Mouse (Mus musculus): ENCODE results near the gene Fez1.

The Fez1 gene

DNA sequence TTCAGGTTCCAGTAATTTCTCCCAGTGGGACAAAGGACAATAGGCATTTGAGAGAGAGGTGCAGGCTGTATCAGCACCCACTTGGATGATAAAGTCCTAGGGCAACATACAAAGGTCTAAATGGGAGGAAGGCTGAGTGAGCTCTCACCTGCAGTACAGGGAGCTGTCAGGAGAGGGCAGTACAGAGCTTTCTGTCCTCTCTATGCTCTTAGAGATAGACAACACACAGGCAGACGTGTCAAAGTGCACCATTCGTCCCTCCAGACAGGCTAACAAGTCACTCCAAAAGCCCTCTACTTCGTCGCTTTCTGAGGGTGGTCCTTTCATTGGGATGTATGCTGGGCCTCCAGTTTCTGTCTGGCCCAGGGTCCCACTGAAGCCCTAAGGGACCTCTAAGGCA, 68.9 kb downstream of the Fez1 start:
- in situ Hi-C loops (cut with MboI, MseI), result no loop called here

GRCm38 (mm10) chr9:36893413-36893990, 71.8 kb downstream of the Fez1 start:
- in situ Hi-C loops (cut with MboI, MseI), result no loop called here

- in situ Hi-C loops (cut with MboI, MseI), result no loop called here
Observed at GRCm38 (mm10) chr9:36894242-36894641, 72.6 kb downstream of the Fez1 start.

DNA sequence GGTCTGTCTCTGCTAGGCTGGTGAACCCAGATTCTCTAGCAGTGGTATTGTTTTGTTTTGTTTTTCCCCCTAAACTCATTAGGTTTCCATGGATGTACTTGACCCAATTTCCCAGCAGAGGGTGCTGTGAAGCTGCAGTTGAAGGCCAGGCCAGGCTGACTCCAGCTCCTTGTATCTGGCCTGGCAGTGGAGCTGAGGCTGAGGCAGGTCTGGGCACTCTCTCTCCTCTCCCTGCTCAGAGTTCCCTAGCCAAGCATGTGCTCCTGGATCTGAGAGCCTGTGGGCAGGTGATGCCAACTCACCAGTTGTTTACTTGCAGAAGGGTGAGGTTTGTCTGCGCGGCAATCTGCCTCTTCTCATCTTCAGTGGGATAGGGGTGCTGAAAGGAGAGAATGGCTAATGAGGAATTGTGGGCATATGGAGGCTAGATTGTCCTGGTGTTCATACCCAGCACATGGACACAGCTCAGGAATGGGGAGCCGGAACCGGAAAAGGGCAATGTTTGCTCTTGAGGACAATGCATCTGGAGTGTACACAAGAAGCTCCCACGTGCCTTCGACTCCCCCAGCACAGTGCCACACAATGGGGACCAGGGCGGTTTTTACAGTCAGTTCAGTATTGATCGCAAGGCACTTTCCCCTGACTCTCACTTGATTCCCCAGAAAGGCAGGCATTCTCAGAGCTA, 73.5 kb downstream of the Fez1 start:
- in situ Hi-C loops (cut with MboI, MseI), result no loop called here

DNA sequence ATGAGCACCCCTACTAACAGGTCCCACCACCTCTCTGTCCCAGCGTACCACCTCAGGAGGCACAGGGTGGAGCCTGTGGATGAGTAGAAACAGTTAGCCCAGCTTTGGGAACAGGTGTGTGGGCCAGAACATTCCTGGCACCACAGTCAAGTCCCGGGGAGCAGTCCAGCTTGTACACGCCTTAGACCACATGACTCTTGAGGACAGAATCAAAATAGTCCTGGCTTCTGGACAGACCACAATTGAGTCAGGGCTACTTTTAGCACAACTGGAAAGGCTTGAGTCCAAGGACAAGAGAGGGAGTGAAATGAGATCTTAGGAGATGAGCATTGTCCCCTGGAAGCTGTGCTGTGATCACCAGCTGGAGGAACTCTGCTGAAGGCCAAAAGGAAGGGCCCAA, 76.9 kb downstream of the Fez1 start:
- in situ Hi-C loops (cut with MboI, MseI), result no loop called here

GRCm38 (mm10) chr9:36900464-36900863, 78.8 kb downstream of the Fez1 start:
- in situ Hi-C loops (cut with MboI, MseI), result no loop called here

DNA sequence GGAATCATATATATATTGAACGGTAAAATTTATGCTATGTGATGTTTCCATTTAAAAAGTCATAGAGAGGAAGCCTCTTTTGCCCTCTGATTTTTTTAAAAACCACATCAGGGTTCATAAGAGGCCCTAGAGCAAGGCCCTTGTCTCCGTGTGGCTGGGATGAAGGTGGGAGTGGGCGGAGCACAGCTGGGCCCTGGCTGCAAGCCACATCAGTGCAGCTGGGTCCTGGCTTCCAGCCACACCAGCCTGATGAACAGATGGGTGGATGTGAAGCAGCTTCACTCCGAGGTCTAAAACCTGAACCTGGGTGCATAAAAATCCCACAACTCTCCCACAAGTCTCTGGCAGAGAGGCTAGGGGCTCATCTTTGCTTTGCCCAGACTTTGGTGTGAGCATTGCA, 83.8 kb downstream of the Fez1 start:
- in situ Hi-C loops (cut with MboI, MseI), result no loop called here

GRCm38 (mm10) chr9:36916362-36916761, 94.7 kb downstream of the Fez1 start:
- in situ Hi-C loops (cut with MboI, MseI), result no loop called here

DNA sequence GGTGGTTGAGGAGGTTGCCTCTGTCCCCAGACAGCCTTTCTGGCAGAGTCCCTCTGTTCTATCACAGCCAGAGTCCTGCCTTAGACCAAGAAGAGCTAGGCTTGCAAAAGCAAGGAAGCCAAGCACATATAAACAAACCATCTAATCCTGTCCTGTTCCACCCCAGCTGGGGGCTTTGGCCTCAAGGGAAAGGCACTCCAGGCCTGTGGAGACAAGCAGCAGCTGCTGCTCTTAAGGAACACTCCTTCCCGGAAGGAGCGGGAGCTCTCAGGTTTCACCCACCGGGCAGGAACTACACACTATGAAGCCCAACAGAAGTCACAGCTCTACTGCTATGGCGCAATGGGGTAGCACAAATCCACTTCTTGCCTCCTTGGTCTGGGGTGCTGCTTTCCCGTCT, 95.3 kb downstream of the Fez1 start:
- in situ Hi-C loops (cut with MboI, MseI), result no loop called here

DNA sequence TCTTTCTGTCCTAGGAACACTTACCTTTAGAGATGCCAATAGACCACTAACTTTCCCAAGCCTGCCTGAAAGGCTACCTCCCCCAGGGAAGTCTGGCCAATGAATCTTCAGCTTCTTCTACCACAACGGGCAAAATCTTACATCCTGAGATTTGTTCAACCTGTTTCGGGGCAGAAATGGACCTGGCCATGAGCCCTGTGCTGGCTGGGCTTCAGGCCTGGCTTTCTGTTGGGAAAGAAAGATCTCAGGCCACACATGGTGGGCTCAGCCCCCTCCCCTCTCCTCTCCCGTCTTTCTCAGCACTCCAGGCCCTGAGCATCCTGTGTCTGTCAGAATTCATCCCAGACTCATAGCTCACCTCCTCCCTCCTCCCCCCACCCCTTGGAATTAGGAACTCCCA, 96.9 kb downstream of the Fez1 start:
- in situ Hi-C loops (cut with MboI, MseI), result no loop called here

DNA sequence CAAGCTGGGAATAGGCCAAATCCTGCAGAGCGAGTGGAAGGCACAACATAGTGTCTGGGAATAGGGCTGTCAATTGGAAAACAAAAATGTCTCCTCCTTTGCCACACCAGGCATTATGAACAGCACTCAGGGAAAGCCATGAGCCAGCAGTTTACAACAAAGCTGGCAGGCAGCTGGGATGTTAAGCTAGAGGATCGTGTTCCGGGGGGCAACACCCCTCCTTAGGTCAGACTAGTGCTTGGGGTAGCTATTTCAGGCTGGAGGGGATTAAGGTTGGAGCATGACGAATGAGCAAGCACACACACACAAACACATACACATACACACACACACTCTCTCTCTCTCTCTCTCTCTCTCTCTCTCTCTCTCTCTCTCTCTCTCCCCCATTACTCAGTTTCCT, 97.8 kb downstream of the Fez1 start:
- in situ Hi-C loops (cut with MboI, MseI), result no loop called here

DNA sequence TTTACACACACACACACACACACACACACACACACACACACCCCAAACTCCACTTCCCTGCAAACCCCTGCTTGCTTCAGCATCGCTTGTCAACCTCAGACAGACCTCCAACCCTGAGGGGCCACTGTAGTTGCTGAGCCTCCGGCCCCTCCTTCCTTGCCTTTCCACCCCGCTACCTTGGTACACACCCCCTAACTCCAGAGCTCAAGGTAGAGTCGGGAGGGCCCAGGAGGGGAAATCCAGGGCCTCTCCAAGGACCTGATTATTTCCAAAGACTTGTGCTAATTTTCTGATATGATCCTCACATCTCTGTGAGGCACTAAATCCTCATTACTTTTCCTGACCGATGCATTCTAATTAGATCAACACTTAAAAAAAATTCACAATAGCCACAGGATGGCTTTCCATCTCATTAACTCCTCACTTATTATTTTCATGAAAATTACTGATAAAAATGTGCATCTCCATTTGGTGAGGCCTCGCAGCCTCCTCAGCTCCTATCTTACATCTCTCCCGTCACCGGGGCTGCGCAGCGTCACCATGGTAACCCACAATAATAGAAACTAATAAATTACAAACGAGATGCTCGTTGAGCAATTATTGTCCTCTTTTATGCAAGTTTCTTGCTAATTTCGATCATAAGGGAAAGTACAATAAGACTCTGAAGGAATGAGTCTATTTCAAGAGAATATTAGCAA, 100.2 kb downstream of the Fez1 start:
- in situ Hi-C loops (cut with MboI, MseI), result no loop called here

GRCm38 (mm10) chr9:36923753-36924152, 102.1 kb downstream of the Fez1 start:
- in situ Hi-C loops (cut with MboI, MseI), result no loop called here
